Mouse (Mus musculus): ENCODE measurements around the gene Ptprd.

GRCm38 (mm10) chr4:77249801-77250200 is 962.0 kb downstream of the Ptprd start:
- TF ChIP-seq CTCF (IDR thresholded peaks at IDR 0.05; ENCODE audit: low read depth) (no peak), EP300 (optimal IDR thresholded peaks at IDR 0.05) (no peak)

Data from stomach, postnatal 0 days (tissue).